Mouse (Mus musculus) thymus, adult 2 months (tissue): ENCODE data around the gene Arhgap27.

Experiments used
- CTCF ChIP-seq: fragments of 200-500 bp; IDR thresholded peaks from 2 replicates; pipeline ENCODE4 v1.5.1; 2012; ENCODE audit warnings: mild to moderate bottlenecking, control low read depth, low read length, moderate library complexity, borderline replicate concordance; ENCODE audit not compliant: control insufficient read depth, poor library complexity, insufficient read depth; ENCODE audit errors: extremely low read depth
- POLR2A ChIP-seq: fragments of 200-500 bp; IDR thresholded peaks from 2 replicates; pipeline ENCODE4 v1.6.1; 2012; ENCODE audit warnings: mild to moderate bottlenecking, low read length, control low read depth, moderate library complexity; ENCODE audit not compliant: control insufficient read depth, poor library complexity, insufficient read depth; ENCODE audit errors: extremely low read depth

DNA sequence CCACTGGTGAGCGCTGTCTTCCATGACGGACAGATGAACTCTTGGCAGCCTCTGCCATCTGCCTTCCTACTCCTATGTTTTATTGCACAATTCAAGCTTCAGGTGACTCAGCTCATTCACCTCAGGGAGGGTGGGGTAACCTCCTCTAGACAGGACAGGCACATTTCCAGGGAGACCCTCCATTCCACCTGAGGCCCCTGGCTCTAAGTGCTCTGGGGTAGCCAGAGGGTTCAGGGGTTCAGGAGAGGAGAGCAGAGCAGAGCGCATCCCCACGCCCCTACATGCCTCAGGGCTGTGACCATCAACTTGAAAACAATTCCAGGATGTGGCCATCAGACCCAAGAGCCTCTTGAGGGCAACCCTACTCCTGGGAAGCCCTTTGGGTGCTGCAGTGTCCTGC is 2.0 kb upstream of the Arhgap27 start:
- TF ChIP-seq CTCF: no peak
- no peak for TF ChIP-seq POLR2A
